Mouse (Mus musculus): Measurements from ENCODE around the gene 2310011J03Rik. TPM values are rescaled to one million over a fixed set of nuclear protein-coding genes. Genes with fewer than 3 reads are reported as not detected.

2310011J03Rik gene
- total RNA-seq, 2 experiments from 2014 or later = 20.4 to 23.1 TPM

GRCm38 (mm10) chr10:80270099-80270498 lies 50.2 kb downstream of the 2310011J03Rik start:
- DNase-seq (ENCODE audit: low spot score in 2 of 2) = no peak

Small RNAs within 50 kb of the gene (microRNA-seq; reads per million reads assigned to microRNA genes)
- gene Mir6911 = 1.4 to 3.1 reads per million in 2 experiments

Other genes with a start within 250 kb of the 2310011J03Rik start
- 10 to 100 TPM; 19.8 to 21.3 TPM for gene Sbno2, start 215.0 kb downstream of the 2310011J03Rik start, total RNA-seq (2021)
- gene Stk11, start 204.7 kb downstream of the 2310011J03Rik start, total RNA-seq (2021) = 10 to 100 TPM; 89.2 to 90.7 TPM
- 100 to 1,000 TPM; 397 to 417 TPM for gene Atp5d, start 181.9 kb downstream of the 2310011J03Rik start, total RNA-seq (2021)
- gene Cbarp, start 179.7 kb downstream of the 2310011J03Rik start, total RNA-seq (2021) = 100 to 1,000 TPM; 401 to 436 TPM
- gene Midn, start 172.3 kb downstream of the 2310011J03Rik start, total RNA-seq (2021) = 10 to 100 TPM; 90.9 to 100.0 TPM
- gene Cirbp, start 154.6 kb downstream of the 2310011J03Rik start, total RNA-seq (2021) = 100 to 1,000 TPM in 1 of 2 experiments, 10 to 100 TPM in 1; 93.5 to 126 TPM
- gene 1600002K03Rik, start 147.6 kb downstream of the 2310011J03Rik start, total RNA-seq (2021) = 1 to 10 TPM; 5.1 to 5.2 TPM
- gene Efna2, start 141.1 kb downstream of the 2310011J03Rik start, total RNA-seq (2021) = 10 to 100 TPM; 14.8 TPM
- 10 to 100 TPM; 34.4 to 43.7 TPM for gene Mum1, start 94.1 kb downstream of the 2310011J03Rik start, total RNA-seq (2021)
- 100 to 1,000 TPM; 169 to 175 TPM for gene Ndufs7, start 71.4 kb downstream of the 2310011J03Rik start, total RNA-seq (2021)
- 10 to 100 TPM; 39.9 to 43.7 TPM for gene Gamt, start 59.5 kb downstream of the 2310011J03Rik start, total RNA-seq (2021)
- 10 to 100 TPM; 83.0 to 93.6 TPM for gene Dazap1, start 59.1 kb downstream of the 2310011J03Rik start, total RNA-seq (2021)
- gene Rps15, start 28.1 kb downstream of the 2310011J03Rik start, total RNA-seq (2021) = 100 to 1,000 TPM; 727 to 762 TPM
- 100 to 1,000 TPM; 131 to 133 TPM for gene Apc2, start 24.6 kb downstream of the 2310011J03Rik start, total RNA-seq (2021)
- gene Pcsk4, start 9.0 kb upstream of the 2310011J03Rik start, total RNA-seq (2021) = 1 to 10 TPM; 3.2 to 4.4 TPM
- 10 to 100 TPM; 10.1 to 10.6 TPM for gene Reep6, start 9.4 kb upstream of the 2310011J03Rik start, total RNA-seq (2021)
- gene Adamtsl5, start 27.9 kb upstream of the 2310011J03Rik start, total RNA-seq (2021) = 1 to 10 TPM; 2.0 to 2.8 TPM
- gene Plk5, start 35.9 kb upstream of the 2310011J03Rik start, total RNA-seq (2021) = 1 to 10 TPM; 3.2 to 3.4 TPM
- gene Mex3d, start 67.1 kb upstream of the 2310011J03Rik start, total RNA-seq (2021) = 10 to 100 TPM; 20.3 to 24.2 TPM
- 100 to 1,000 TPM; 121 to 131 TPM for gene Mbd3, start 79.0 kb upstream of the 2310011J03Rik start, total RNA-seq (2021)
- 100 to 1,000 TPM; 620 to 655 TPM for gene Uqcr11, start 86.3 kb upstream of the 2310011J03Rik start, total RNA-seq (2021)
- 10 to 100 TPM; 33.3 to 35.0 TPM for gene Tcf3, start 113.1 kb upstream of the 2310011J03Rik start, total RNA-seq (2021)
- not detected for gene Onecut3, start 174.3 kb upstream of the 2310011J03Rik start, total RNA-seq (2021)
- gene Atp8b3, start 218.6 kb upstream of the 2310011J03Rik start, total RNA-seq (2021) = under 1 TPM; 0.21 TPM
- gene Rexo1, start 241.0 kb upstream of the 2310011J03Rik start, total RNA-seq (2021) = 10 to 100 TPM; 47.0 to 50.5 TPM